Mouse (Mus musculus): ENCODE results near the gene Ppcs. TPM values are rescaled to one million over a fixed set of nuclear protein-coding genes. Genes with fewer than 3 reads are reported as not detected.

The Ppcs gene
- polyA plus RNA-seq, 1 experiment = 8.9 TPM

GRCm38 (mm10) chr4:119390369-119390768, 31.9 kb downstream of the Ppcs start:
- Histone ChIP-seq H3K4me3 (ENCODE audit: insufficient read depth, low read length) (no peak overlapping the region), H3K27ac (ENCODE audit: insufficient read depth, low read length) (no peak overlapping the region), H3K4me1 (ENCODE audit: control insufficient read depth, insufficient read depth, low read length) (no peaks in the 10 kb centered on the region)
- TF ChIP-seq POLR2A (IDR thresholded peaks at IDR 0.05; ENCODE audit: low read depth, low read length) (no peak), CTCF (IDR thresholded peaks at IDR 0.05; ENCODE audit: borderline replicate concordance, insufficient read depth, low read length) (peak; percentile 49; the same call in 1 of the 2 replicates)

- Histone ChIP-seq H3K4me3 (ENCODE audit: insufficient read depth, low read length) (no peak overlapping the region), H3K27ac (ENCODE audit: insufficient read depth, low read length) (no peak overlapping the region), H3K4me1 (ENCODE audit: control insufficient read depth, insufficient read depth, low read length) (no peaks in the 10 kb centered on the region)
- TF ChIP-seq CTCF (IDR thresholded peaks at IDR 0.05; ENCODE audit: borderline replicate concordance, insufficient read depth, low read length) (no peak), POLR2A (IDR thresholded peaks at IDR 0.05; ENCODE audit: low read depth, low read length) (no peak)
Observed at GRCm38 (mm10) chr4:119389184-119389583, 33.0 kb downstream of the Ppcs start.

DNA sequence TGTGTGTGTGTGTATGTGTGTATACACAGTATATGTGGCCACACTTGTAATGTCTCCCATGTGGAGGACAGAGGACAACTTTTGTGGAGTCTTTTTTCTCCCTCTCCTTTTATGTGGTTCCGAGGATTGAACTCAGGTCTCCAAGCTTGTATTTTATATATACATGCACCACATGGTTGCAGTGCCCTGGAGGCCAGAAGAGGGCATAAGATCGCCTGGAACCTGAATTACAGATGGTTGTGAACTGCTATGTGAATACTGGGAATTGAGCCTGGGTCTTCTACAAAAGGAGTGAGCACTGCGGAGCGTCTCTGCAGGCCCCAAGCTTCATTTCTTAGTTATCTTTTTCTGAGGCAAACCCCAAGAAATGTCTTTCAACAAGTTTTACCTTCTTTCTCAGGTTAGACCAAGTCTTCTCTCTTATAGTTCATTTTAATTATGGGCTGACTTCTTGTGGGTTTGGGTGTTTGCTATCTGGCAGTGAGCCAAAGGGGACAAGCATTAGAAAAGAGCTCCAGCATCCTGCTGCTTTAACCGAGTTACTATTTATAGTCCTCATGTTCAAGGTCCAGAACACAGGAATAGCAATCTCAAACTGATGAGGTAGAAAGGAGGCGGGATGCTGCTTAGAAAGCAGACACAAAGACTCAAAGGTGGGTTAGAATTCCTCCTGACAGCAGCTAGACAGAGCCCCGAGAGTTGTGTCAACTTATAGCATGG, 40.6 kb downstream of the Ppcs start:
- Histone ChIP-seq H3K27ac (ENCODE audit: insufficient read depth, low read length) (no peak overlapping the region), H3K4me1 (ENCODE audit: control insufficient read depth, insufficient read depth, low read length) (peaks cover 4% of the 10 kb centered on the region; the same call in 1 of the 2 replicates), H3K4me3 (ENCODE audit: insufficient read depth, low read length) (no peak overlapping the region)
- TF ChIP-seq POLR2A (IDR thresholded peaks at IDR 0.05; ENCODE audit: low read depth, low read length) (no peak), CTCF (IDR thresholded peaks at IDR 0.05; ENCODE audit: borderline replicate concordance, insufficient read depth, low read length) (no peak)

DNA sequence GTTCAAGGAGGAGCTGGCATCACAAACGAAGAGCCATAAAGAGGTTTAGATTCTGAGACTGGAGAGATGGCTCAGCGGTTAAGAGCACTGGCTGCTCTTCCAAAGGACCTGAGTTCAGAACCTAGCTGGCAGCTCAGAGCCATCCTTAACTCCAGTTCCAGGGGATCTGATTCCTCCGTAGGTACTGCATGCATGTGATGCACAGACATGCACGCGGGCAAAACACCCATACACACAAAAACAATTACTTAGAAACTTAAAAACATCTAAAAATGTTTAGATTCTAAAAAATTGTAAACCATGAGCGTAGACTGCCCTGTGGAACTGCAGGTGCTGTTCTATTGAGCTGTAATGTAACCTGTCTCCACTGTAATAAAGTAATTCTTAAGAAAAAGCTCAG, 52.8 kb downstream of the Ppcs start:
- H3K4me3 ChIP-seq (ENCODE audit: insufficient read depth, low read length) = no peak overlapping the region
- TF ChIP-seq CTCF (IDR thresholded peaks at IDR 0.05; ENCODE audit: borderline replicate concordance, insufficient read depth, low read length) (no peak), POLR2A (IDR thresholded peaks at IDR 0.05; ENCODE audit: low read depth, low read length) (no peak)
- H3K27ac ChIP-seq (ENCODE audit: insufficient read depth, low read length) = no peak overlapping the region
- H3K4me1 ChIP-seq (ENCODE audit: control insufficient read depth, insufficient read depth, low read length) = no peaks in the 10 kb centered on the region

Other genes with a start within 250 kb of the Ppcs start
- gene Zfp691, start 248.2 kb downstream of the Ppcs start, polyA plus RNA-seq (2011; ENCODE audit: insufficient read length, low read depth, missing spikeins) = 4.9 and 9.0 TPM in 2 replicates
- 0.33 TPM in 1 of 2 replicates, not detected in the other for gene Ermap, start 232.4 kb downstream of the Ppcs start, polyA plus RNA-seq (2011; ENCODE audit: insufficient read length, low read depth, missing spikeins)
- 42.2 and 57.6 TPM in 2 replicates for gene Svbp, start 227.1 kb downstream of the Ppcs start, polyA plus RNA-seq (2011; ENCODE audit: insufficient read length, low read depth, missing spikeins)
- gene Tmem269, start 204.2 kb downstream of the Ppcs start, polyA plus RNA-seq (2011; ENCODE audit: insufficient read length, low read depth, missing spikeins) = not detected in 2 replicates
- 17.1 and 17.8 TPM in 2 replicates for gene AU022252, start 189.7 kb downstream of the Ppcs start, polyA plus RNA-seq (2011; ENCODE audit: insufficient read length, low read depth, missing spikeins)
- gene P3h1, start 189.5 kb downstream of the Ppcs start, polyA plus RNA-seq (2011; ENCODE audit: insufficient read length, low read depth, missing spikeins) = 142 and 190 TPM in 2 replicates
- gene Cldn19, start 167.0 kb downstream of the Ppcs start, polyA plus RNA-seq (2011; ENCODE audit: insufficient read length, low read depth, missing spikeins) = 0.20 and 0.21 TPM in 2 replicates
- gene Ybx1, start 127.8 kb downstream of the Ppcs start, polyA plus RNA-seq (2011; ENCODE audit: insufficient read length, low read depth, missing spikeins) = 867 and 936 TPM in 2 replicates
- gene Ppih, start 101.9 kb downstream of the Ppcs start, polyA plus RNA-seq (2011; ENCODE audit: insufficient read length, low read depth, missing spikeins) = 46.0 and 48.4 TPM in 2 replicates
- 1.3 and 2.0 TPM in 2 replicates for gene Ccdc30, start 6.9 kb downstream of the Ppcs start, polyA plus RNA-seq (2011; ENCODE audit: insufficient read length, low read depth, missing spikeins)
- gene Zmynd12, start 394 bp upstream of the Ppcs start, polyA plus RNA-seq (2011; ENCODE audit: insufficient read length, low read depth, missing spikeins) = not detected in 2 replicates
- gene Rimkla, start 70.2 kb upstream of the Ppcs start, polyA plus RNA-seq (2011; ENCODE audit: insufficient read length, low read depth, missing spikeins) = not detected in 2 replicates
- gene Foxj3, start 114.6 kb upstream of the Ppcs start, polyA plus RNA-seq (2011; ENCODE audit: insufficient read length, low read depth, missing spikeins) = 40.3 and 48.6 TPM in 2 replicates
- gene Frg2f1, start 117.1 kb upstream of the Ppcs start, polyA plus RNA-seq (2011; ENCODE audit: insufficient read length, low read depth, missing spikeins) = 3.5 and 4.9 TPM in 2 replicates
- gene Guca2a, start 215.3 kb upstream of the Ppcs start, polyA plus RNA-seq (2011; ENCODE audit: insufficient read length, low read depth, missing spikeins) = not detected in 2 replicates
- gene Guca2b, start 236.5 kb upstream of the Ppcs start, polyA plus RNA-seq (2011; ENCODE audit: insufficient read length, low read depth, missing spikeins) = not detected in 2 replicates

Measured in embryonic fibroblast, embryonic 13.5 days (primary cell).